Mouse (Mus musculus) C2C12 (cell line): ENCODE data around the gene Wasf2.

ENCODE experiments used
- CTCF ChIP-seq: IDR thresholded peaks from one replicate; pipeline ENCODE4 v1.5.1; 2011; ENCODE audit not compliant: control insufficient read depth, insufficient read depth, insufficient read length
- MAX ChIP-seq: IDR thresholded peaks from one replicate; pipeline ENCODE4 v1.6.1; 2011; ENCODE audit warnings: mild to moderate bottlenecking, control low read depth
- MYOG ChIP-seq: IDR thresholded peaks from one replicate; pipeline ENCODE4 v1.6.1; 2011; ENCODE audit not compliant: control insufficient read depth, insufficient read length; ENCODE audit errors: extremely low read depth

DNA sequence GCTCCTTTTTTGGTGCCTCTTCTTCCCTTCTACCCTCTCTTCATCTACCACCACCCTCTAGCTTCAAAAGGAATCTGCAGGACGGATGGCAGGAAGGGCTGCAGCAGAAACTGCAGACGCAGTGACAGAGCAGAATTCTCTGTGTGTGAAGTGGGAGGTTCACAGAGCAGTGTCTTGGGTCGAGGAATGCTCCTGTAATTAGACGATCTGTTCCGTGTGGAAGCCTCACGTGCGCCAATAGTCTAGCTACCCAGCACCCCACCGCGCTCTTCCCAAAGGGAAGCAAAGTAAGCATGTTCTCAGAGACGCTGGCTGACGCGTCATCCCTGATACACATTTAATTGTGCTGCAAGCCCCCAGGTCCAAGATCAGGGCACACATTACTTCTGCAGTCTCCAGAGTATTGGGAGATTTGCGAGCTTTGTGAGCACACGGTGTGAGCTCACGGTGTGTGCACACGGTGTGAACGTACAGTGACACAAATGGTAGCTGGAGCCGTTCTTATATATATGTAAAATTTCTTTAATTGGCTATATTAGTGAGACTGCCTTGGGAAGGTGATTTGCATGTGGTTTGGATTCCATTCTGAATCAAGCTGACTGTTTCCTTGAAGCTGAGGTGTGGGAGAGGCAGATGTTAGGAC is 46.6 kb downstream of the Wasf2 start:
- TF ChIP-seq CTCF (no peak), MAX (no peak), MYOG (no peak)
